Mouse (Mus musculus): Measurements from ENCODE around the gene Cdv3. TPM values are rescaled to one million over a fixed set of nuclear protein-coding genes. Genes with fewer than 3 reads are reported as not detected.

Cdv3 gene
- polyA plus RNA-seq, 1 experiment: 45.6 TPM

Other genes starting within 250 kb of the Cdv3 start
- gene Srprb, start 163.7 kb downstream of the Cdv3 start, polyA plus RNA-seq (2012; rRNA removed): 33.4 and 33.8 TPM in 2 replicates
- 1.8 TPM in 1 of 2 replicates, not detected in the other for gene Gm20425, start 135.5 kb downstream of the Cdv3 start, polyA plus RNA-seq (2012; rRNA removed)
- 329 and 368 TPM in 2 replicates for gene Trf, start 135.4 kb downstream of the Cdv3 start, polyA plus RNA-seq (2012; rRNA removed)
- 0.80 and 1.3 TPM in 2 replicates for gene 1300017J02Rik, start 60.8 kb downstream of the Cdv3 start, polyA plus RNA-seq (2012; rRNA removed)
- gene Topbp1, start 60.6 kb downstream of the Cdv3 start, polyA plus RNA-seq (2012; rRNA removed): 19.3 and 20.9 TPM in 2 replicates
- gene Bfsp2, start 114.6 kb upstream of the Cdv3 start, polyA plus RNA-seq (2012; rRNA removed): 0.10 and 0.11 TPM in 2 replicates

Data from urinary bladder, adult 2 months (tissue).